Mouse (Mus musculus) heart, embryonic 13.5 days (tissue): ENCODE data around the gene Stard13. TPM values are rescaled to one million over a fixed set of nuclear protein-coding genes. Genes with fewer than 3 reads are reported as not detected.

Experiments
- ATAC-seq: fragments of 200-750 bp; cut with Nextera tagmentation; 2 replicates; pipeline ENCODE4 v1.8.0; 2017; ENCODE audit warnings: moderate TSS enrichment; ENCODE audit not compliant: insufficient number of reproducible peaks, low FRiP score, low TSS enrichment; ENCODE audit errors: extremely low read depth
- H3K27ac ChIP-seq: fragments of 300-500 bp; sonication (generic); replicated peaks from 2 replicates; pipeline ENCODE4 v1.5.1; 2015; ENCODE audit warnings: moderate library complexity, mild to moderate bottlenecking, inconsistent platforms
- H3K27me3 ChIP-seq: fragments of 300-500 bp; sonication (generic); replicated peaks from 2 replicates; pipeline ENCODE4 v1.6.1; 2015; ENCODE audit warnings: mild to moderate bottlenecking, inconsistent platforms
- H3K36me3 ChIP-seq: fragments of 300-500 bp; sonication (generic); 2 replicates; pipeline ENCODE4 v1.6.1; 2015; ENCODE audit warnings: mild to moderate bottlenecking, inconsistent platforms
- H3K4me1 ChIP-seq: fragments of 300-500 bp; sonication (generic); 2 replicates; pipeline ENCODE4 v1.6.1; 2015; ENCODE audit warnings: inconsistent platforms
- H3K4me2 ChIP-seq: fragments of 300-500 bp; sonication (generic); 2 replicates; pipeline ENCODE4 v1.6.1; 2015; ENCODE audit warnings: inconsistent platforms, mild to moderate bottlenecking, moderate library complexity
- H3K4me3 ChIP-seq: fragments of 300-500 bp; sonication (generic); 2 replicates; pipeline ENCODE4 v1.5.1; 2015; ENCODE audit warnings: moderate library complexity, mild to moderate bottlenecking, inconsistent platforms
- H3K9ac ChIP-seq: fragments of 300-500 bp; sonication (generic); 2 replicates; pipeline ENCODE4 v1.6.1; 2015; ENCODE audit warnings: inconsistent platforms, mild to moderate bottlenecking, moderate library complexity
- H3K9me3 ChIP-seq: fragments of 300-500 bp; sonication (generic); 2 replicates; pipeline ENCODE4 v1.6.1; 2016; ENCODE audit warnings: inconsistent platforms
- WGBS: fragments of 180-500 bp; shearing (Covaris S2); methylation state at CpG from one replicate; pipeline ENCODE4 v1.1.7; 2015; ENCODE audit warnings: mixed read lengths; 5-methylcytosine and 5-hydroxymethylcytosine counted together
- polyA plus RNA-seq: library from polyadenylated mRNA; unstranded; fragments of >200 nt; fragmentation: Nextera tagmentation; extraction: Ambion mirVana; gene quantifications from 2 replicates; pipeline ENCODE4 v1.2.1, GENCODE M21; 2015

Stard13 gene
- polyA plus RNA-seq, 1 experiment from 2014 or later: 4.7 TPM

GRCm38 (mm10) chr5:151070896-151071295, 162.7 kb downstream of the Stard13 start:
- 65% methylated on average over 6 of the region's 6 CpGs for WGBS
- no peak overlapping the region for H3K4me2 ChIP-seq
- H3K4me1 ChIP-seq: peaks cover 42% of the 10 kb centered on the region
- ATAC-seq: no peak
- peaks cover 4% of the 10 kb centered on the region for H3K9me3 ChIP-seq
- no peak overlapping the region for H3K9ac ChIP-seq
- H3K4me3 ChIP-seq: no peak overlapping the region
- H3K36me3 ChIP-seq: no peaks in the 10 kb centered on the region; the same call in 1 of the 2 replicates
- H3K27ac ChIP-seq: peak overlapping the region; percentile 45; the same call in 1 of the 2 replicates
- no peaks in the 10 kb centered on the region for H3K27me3 ChIP-seq

GRCm38 (mm10) chr5:151069569-151069968, 164.1 kb downstream of the Stard13 start:
- no peaks in the 10 kb centered on the region for H3K27me3 ChIP-seq
- WGBS: 68% methylated on average over 2 of the region's 2 CpGs
- H3K4me3 ChIP-seq: no peak overlapping the region
- no peaks in the 10 kb centered on the region for H3K9me3 ChIP-seq
- H3K36me3 ChIP-seq: no peaks in the 10 kb centered on the region
- peak overlapping the region; percentile 45; the same call in 1 of the 2 replicates for H3K27ac ChIP-seq
- H3K9ac ChIP-seq: no peak overlapping the region
- no peak overlapping the region for H3K4me2 ChIP-seq
- H3K4me1 ChIP-seq: peaks cover 53% of the 10 kb centered on the region
- ATAC-seq: no peak

- no peak for ATAC-seq
- Histone ChIP-seq H3K4me2 (no peak overlapping the region), H3K27ac (no peak overlapping the region), H3K4me3 (no peak overlapping the region), H3K36me3 (peaks cover 22% of the 10 kb centered on the region), H3K4me1 (peaks cover 37% of the 10 kb centered on the region), H3K9ac (no peak overlapping the region), H3K27me3 (no peaks in the 10 kb centered on the region), H3K9me3 (peaks cover 7% of the 10 kb centered on the region)
- 75% methylated on average over 5 of the region's 5 CpGs for WGBS
These were observed 167.6 kb downstream of the Stard13 start for GRCm38 (mm10) chr5:151066016-151066415.

GRCm38 (mm10) chr5:151065228-151065627, 168.4 kb downstream of the Stard13 start:
- no peak for ATAC-seq
- Histone ChIP-seq H3K27me3 (no peaks in the 10 kb centered on the region), H3K27ac (peak overlapping the region; percentile 51; the same call in 1 of the 2 replicates), H3K4me2 (no peak overlapping the region), H3K9ac (no peak overlapping the region), H3K9me3 (peaks cover 7% of the 10 kb centered on the region), H3K4me3 (no peak overlapping the region), H3K4me1 (peaks cover 35% of the 10 kb centered on the region), H3K36me3 (peaks cover 22% of the 10 kb centered on the region)
- 33% methylated on average over 1 of the region's 1 CpGs for WGBS

GRCm38 (mm10) chr5:151061942-151062341, 171.7 kb downstream of the Stard13 start:
- Histone ChIP-seq H3K36me3 (peaks cover 24% of the 10 kb centered on the region), H3K27me3 (no peaks in the 10 kb centered on the region), H3K27ac (no peak overlapping the region), H3K9ac (no peak overlapping the region), H3K4me2 (no peak overlapping the region), H3K4me3 (no peak overlapping the region), H3K9me3 (peaks cover 7% of the 10 kb centered on the region), H3K4me1 (peaks cover 34% of the 10 kb centered on the region)
- no peak for ATAC-seq
- 94% methylated on average over 2 of the region's 2 CpGs for WGBS

GRCm38 (mm10) chr5:151060476-151060875, 173.2 kb downstream of the Stard13 start:
- H3K36me3 ChIP-seq: peaks cover 28% of the 10 kb centered on the region
- H3K4me2 ChIP-seq: no peak overlapping the region
- 75% methylated on average over 12 of the region's 12 CpGs for WGBS
- peak overlapping the region; percentile 50 for H3K27ac ChIP-seq
- no peaks in the 10 kb centered on the region for H3K27me3 ChIP-seq
- peaks cover 41% of the 10 kb centered on the region for H3K4me1 ChIP-seq
- H3K9ac ChIP-seq: no peak overlapping the region
- ATAC-seq: no peak
- H3K9me3 ChIP-seq: peaks cover 7% of the 10 kb centered on the region
- no peak overlapping the region for H3K4me3 ChIP-seq

GRCm38 (mm10) chr5:151059772-151060171, 173.9 kb downstream of the Stard13 start:
- Histone ChIP-seq H3K4me1 (peaks cover 36% of the 10 kb centered on the region), H3K9ac (no peak overlapping the region), H3K9me3 (peaks cover 7% of the 10 kb centered on the region), H3K27ac (no peak overlapping the region), H3K4me3 (no peak overlapping the region), H3K36me3 (peaks cover 31% of the 10 kb centered on the region), H3K4me2 (no peak overlapping the region), H3K27me3 (no peaks in the 10 kb centered on the region)
- 82% methylated on average over 5 of the region's 5 CpGs for WGBS
- no peak for ATAC-seq

- H3K9me3 ChIP-seq: peaks cover 7% of the 10 kb centered on the region
- no peak overlapping the region for H3K4me3 ChIP-seq
- H3K27me3 ChIP-seq: no peaks in the 10 kb centered on the region
- H3K36me3 ChIP-seq: peaks cover 31% of the 10 kb centered on the region
- H3K9ac ChIP-seq: no peak overlapping the region
- no peak for ATAC-seq
- H3K4me2 ChIP-seq: no peak overlapping the region
- H3K27ac ChIP-seq: no peak overlapping the region
- WGBS: 88% methylated on average over 10 of the region's 10 CpGs
- H3K4me1 ChIP-seq: peaks cover 36% of the 10 kb centered on the region
These were observed 174.3 kb downstream of the Stard13 start for GRCm38 (mm10) chr5:151059352-151059751.

GRCm38 (mm10) chr5:151057716-151058115, 175.9 kb downstream of the Stard13 start:
- peak overlapping the region; percentile 84 for H3K27ac ChIP-seq
- no peak for ATAC-seq
- 71% methylated on average over 5 of the region's 5 CpGs for WGBS

GRCm38 (mm10) chr5:151056920-151057294, 176.7 kb downstream of the Stard13 start:
- Histone ChIP-seq H3K27me3 (no peaks in the 10 kb centered on the region), H3K9ac (no peak overlapping the region), H3K9me3 (peaks cover 6% of the 10 kb centered on the region), H3K4me3 (no peak overlapping the region), H3K27ac (peak overlapping the region; percentile 84), H3K36me3 (peaks cover 21% of the 10 kb centered on the region), H3K4me2 (peak overlapping the region; percentile 53; the same call in 1 of the 2 replicates), H3K4me1 (peaks cover 48% of the 10 kb centered on the region)
- 35% methylated on average over 6 of the region's 6 CpGs for WGBS
- ATAC-seq: no peak; the same call in 1 of the 2 replicates

More at GRCm38 (mm10) chr5:151057716-151058115, 175.9 kb downstream of the Stard13 start:
- H3K4me3 ChIP-seq: no peak overlapping the region
- H3K9ac ChIP-seq: no peak overlapping the region
- H3K4me1 ChIP-seq: peaks cover 48% of the 10 kb centered on the region
- H3K9me3 ChIP-seq: peaks cover 7% of the 10 kb centered on the region
- no peak overlapping the region for H3K4me2 ChIP-seq
- peaks cover 23% of the 10 kb centered on the region for H3K36me3 ChIP-seq
- H3K27me3 ChIP-seq: no peaks in the 10 kb centered on the region

- H3K4me3 ChIP-seq: no peak overlapping the region
- ATAC-seq: peak; percentile 25; the same call in 1 of the 2 replicates
These were observed 177.2 kb downstream of the Stard13 start for GRCm38 (mm10) chr5:151056255-151056919.

More at GRCm38 (mm10) chr5:151056255-151056919, 177.2 kb downstream of the Stard13 start:
- peak overlapping the region; percentile 84 for H3K27ac ChIP-seq
- no peaks in the 10 kb centered on the region for H3K27me3 ChIP-seq
- H3K9me3 ChIP-seq: peaks cover 5% of the 10 kb centered on the region; the same call in 1 of the 2 replicates
- H3K36me3 ChIP-seq: peaks cover 18% of the 10 kb centered on the region
- H3K4me2 ChIP-seq: peak overlapping the region; percentile 53
- H3K9ac ChIP-seq: no peak overlapping the region
- WGBS: 31% methylated on average over 12 of the region's 12 CpGs
- peaks cover 48% of the 10 kb centered on the region for H3K4me1 ChIP-seq
